Mouse (Mus musculus): ENCODE results near the gene Gm47791.

The Gm47791 gene

GRCm38 (mm10) chr1:82771022-82771586, at the start of gene Gm47791:
TSS of gene Gm47791 (minus strand) at chr1:82771243.
- no peak for DNase-seq (ENCODE audit: low read depth, low spot score)

GRCm38 (mm10) chr1:82820626-82821186, 49.7 kb upstream of the Gm47791 start:
- DNase-seq (ENCODE audit: low read depth, low spot score): no peak

- no peak for DNase-seq (ENCODE audit: low read depth, low spot score)
These were observed 49.1 kb upstream of the Gm47791 start for GRCm38 (mm10) chr1:82820179-82820578.

- DNase-seq (ENCODE audit: low read depth, low spot score): no peak
These were observed 48.3 kb upstream of the Gm47791 start for GRCm38 (mm10) chr1:82819366-82819765.

GRCm38 (mm10) chr1:82815941-82816716, 45.1 kb upstream of the Gm47791 start:
- no peak for DNase-seq (ENCODE audit: low read depth, low spot score)

- DNase-seq (ENCODE audit: low read depth, low spot score): no peak
These were observed 40.7 kb upstream of the Gm47791 start for GRCm38 (mm10) chr1:82811766-82812165.

- no peak for DNase-seq (ENCODE audit: low read depth, low spot score)
These were observed 37.5 kb upstream of the Gm47791 start for GRCm38 (mm10) chr1:82808564-82808963.

GRCm38 (mm10) chr1:82807206-82807605, 36.2 kb upstream of the Gm47791 start:
- no peak for DNase-seq (ENCODE audit: low read depth, low spot score)

- peak; percentile 30 for DNase-seq (ENCODE audit: low read depth, low spot score)
These were observed 35.3 kb upstream of the Gm47791 start for GRCm38 (mm10) chr1:82806391-82806790.

GRCm38 (mm10) chr1:82804059-82804458, 33.0 kb upstream of the Gm47791 start:
- no peak for DNase-seq (ENCODE audit: low read depth, low spot score)

GRCm38 (mm10) chr1:82803608-82804007, 32.6 kb upstream of the Gm47791 start:
- DNase-seq (ENCODE audit: low read depth, low spot score): no peak

GRCm38 (mm10) chr1:82801105-82801783, 30.2 kb upstream of the Gm47791 start:
- no peak for DNase-seq (ENCODE audit: low read depth, low spot score)

- DNase-seq (ENCODE audit: low read depth, low spot score): peak; percentile 46
These were observed 27.9 kb upstream of the Gm47791 start for GRCm38 (mm10) chr1:82798922-82799321.

GRCm38 (mm10) chr1:82798304-82798703, 27.3 kb upstream of the Gm47791 start:
- DNase-seq (ENCODE audit: low read depth, low spot score): peak; percentile 9

- no peak for DNase-seq (ENCODE audit: low read depth, low spot score)
These were observed 26.0 kb upstream of the Gm47791 start for GRCm38 (mm10) chr1:82797088-82797487.

GRCm38 (mm10) chr1:82795702-82796443, 24.8 kb upstream of the Gm47791 start:
- DNase-seq (ENCODE audit: low read depth, low spot score): peak; percentile 32

GRCm38 (mm10) chr1:82795211-82795610, 24.2 kb upstream of the Gm47791 start:
- no peak for DNase-seq (ENCODE audit: low read depth, low spot score)

- DNase-seq (ENCODE audit: low read depth, low spot score): no peak
These were observed 22.9 kb upstream of the Gm47791 start for GRCm38 (mm10) chr1:82793986-82794385.

GRCm38 (mm10) chr1:82793110-82793509, 22.1 kb upstream of the Gm47791 start:
- DNase-seq (ENCODE audit: low read depth, low spot score): no peak

- DNase-seq (ENCODE audit: low read depth, low spot score): no peak
These were observed 21.2 kb upstream of the Gm47791 start for GRCm38 (mm10) chr1:82792238-82792637.

- DNase-seq (ENCODE audit: low read depth, low spot score): no peak
These were observed 20.1 kb upstream of the Gm47791 start for GRCm38 (mm10) chr1:82791105-82791504.

- DNase-seq (ENCODE audit: low read depth, low spot score): no peak
These were observed 17.0 kb upstream of the Gm47791 start for GRCm38 (mm10) chr1:82788070-82788469.

All from skeletal muscle tissue, adult 2 months (tissue).